Mouse (Mus musculus): ENCODE results near the gene Psip1. TPM values are rescaled to one million over a fixed set of nuclear protein-coding genes. Genes with fewer than 3 reads are reported as not detected.

Psip1 gene
- total RNA-seq, 2 experiments from 2014 or later: 218 to 224 TPM

GRCm38 (mm10) chr4:83428845-83429244 lies 57.4 kb downstream of the Psip1 start:
- intact Hi-C loops (cut with DNase I): no loop called here
- no peak for DNase-seq (ENCODE audit: extremely low spot score in 1 of 2, low spot score in 2 of 2)

GRCm38 (mm10) chr4:83427696-83428095 lies 58.6 kb downstream of the Psip1 start:
- intact Hi-C loops (cut with DNase I): no loop called here
- no peak for DNase-seq (ENCODE audit: extremely low spot score in 1 of 2, low spot score in 2 of 2)

GRCm38 (mm10) chr4:83427141-83427540 lies 59.1 kb downstream of the Psip1 start:
- DNase-seq (ENCODE audit: extremely low spot score in 1 of 2, low spot score in 2 of 2): no peak
- intact Hi-C loops (cut with DNase I): no loop called here

GRCm38 (mm10) chr4:83425119-83425518 lies 61.1 kb downstream of the Psip1 start:
- no peak for DNase-seq (ENCODE audit: extremely low spot score in 1 of 2, low spot score in 2 of 2)
- intact Hi-C loops (cut with DNase I): no loop called here

- no peak for DNase-seq (ENCODE audit: extremely low spot score in 1 of 2, low spot score in 2 of 2)
- intact Hi-C loops (cut with DNase I): no loop called here
Measured at GRCm38 (mm10) chr4:83423641-83424040, 62.6 kb downstream of the Psip1 start.

GRCm38 (mm10) chr4:83418781-83419180 lies 67.5 kb downstream of the Psip1 start:
- DNase-seq (ENCODE audit: extremely low spot score in 1 of 2, low spot score in 2 of 2): no peak
- intact Hi-C loops (cut with DNase I): loop anchor here (10.0 kb wide), 1 partner anchor 114 kb away; no protein-coding TSS in a partner anchor

- intact Hi-C loops (cut with DNase I): loop anchor here (10.0 kb wide), 1 partner anchor 113 kb away; no protein-coding TSS in a partner anchor
Measured at GRCm38 (mm10) chr4:83417820-83418186, 68.5 kb downstream of the Psip1 start.

GRCm38 (mm10) chr4:83417160-83417819 lies 69.0 kb downstream of the Psip1 start, which contains the start of gene Snapc3:
Gene Snapc3 (plus strand): TSS chr4:83417724.
- DNase-seq (ENCODE audit: extremely low spot score in 1 of 2, low spot score in 2 of 2): peak; percentile 96 to 97
- intact Hi-C loops (cut with DNase I): loop anchor here (10.0 kb wide), 1 partner anchor 112 kb away; no protein-coding TSS in a partner anchor

More at GRCm38 (mm10) chr4:83417820-83418186, 68.5 kb downstream of the Psip1 start:
- no peak for DNase-seq (ENCODE audit: extremely low spot score in 1 of 2, low spot score in 2 of 2)

- intact Hi-C loops (cut with DNase I): loop anchor here (10.0 kb wide), 1 partner anchor 110 kb away; no protein-coding TSS in a partner anchor
- no peak for DNase-seq (ENCODE audit: extremely low spot score in 1 of 2, low spot score in 2 of 2)
Measured at GRCm38 (mm10) chr4:83414241-83414824, 71.9 kb downstream of the Psip1 start.

GRCm38 (mm10) chr4:83412060-83412459 lies 74.2 kb downstream of the Psip1 start:
- no peak for DNase-seq (ENCODE audit: extremely low spot score in 1 of 2, low spot score in 2 of 2)
- intact Hi-C loops (cut with DNase I): loop anchor here (10.0 kb wide), 1 partner anchor 107 kb away; no protein-coding TSS in a partner anchor

- intact Hi-C loops (cut with DNase I): loop anchor here (5.0 to 10.0 kb wide), 2 partner anchors 105 to 148 kb away; no protein-coding TSS in a partner anchor
- DNase-seq (ENCODE audit: extremely low spot score in 1 of 2, low spot score in 2 of 2): no peak
Measured at GRCm38 (mm10) chr4:83409867-83410505, 76.3 kb downstream of the Psip1 start.

GRCm38 (mm10) chr4:83407688-83408087 lies 78.6 kb downstream of the Psip1 start:
- no peak for DNase-seq (ENCODE audit: extremely low spot score in 1 of 2, low spot score in 2 of 2)
- intact Hi-C loops (cut with DNase I): loop anchor here (5.0 kb wide), 1 partner anchor 145 kb away; no protein-coding TSS in a partner anchor

Other genes starting within 250 kb of the Psip1 start
- 10 to 100 TPM; 27.5 to 29.6 TPM for gene Ttc39b, start 162.2 kb downstream of the Psip1 start, total RNA-seq (2021)
- gene Snapc3, start 68.7 kb downstream of the Psip1 start, total RNA-seq (2021): 10 to 100 TPM; 39.9 to 42.6 TPM
- 1 to 10 TPM; 2.4 to 2.5 TPM for gene Ccdc171, start 39.1 kb upstream of the Psip1 start, total RNA-seq (2021)

Data from left cerebral cortex, postnatal 10 days (tissue).